Mouse (Mus musculus) gastrocnemius, postnatal 25 days (tissue): ENCODE measurements at regions not wholly inside any gene's neighbourhood (a gene's known extent, or its start where the extent isn't known, plus 50 kb on each side); places are given as distances from the start of the nearest gene placed in this dataset.

Source experiments
- DNase-seq: peaks from one replicate; pipeline ENCODE4 v3.0.0; 2022

- no peak for DNase-seq
Observed at GRCm38 (mm10) chr13:42518686-42519085, 161.7 kb upstream of the Phactr1 start.

GRCm38 (mm10) chr13:42522553-42522952 is 157.9 kb upstream of the Phactr1 start:
- DNase-seq, result no peak

- no peak for DNase-seq
Observed at GRCm38 (mm10) chr13:42526163-42526562, 154.3 kb upstream of the Phactr1 start.

GRCm38 (mm10) chr13:42526966-42527365 is 153.5 kb upstream of the Phactr1 start:
- DNase-seq, result peak; percentile 32

GRCm38 (mm10) chr13:42528169-42528568 is 152.3 kb upstream of the Phactr1 start:
- DNase-seq, result no peak

GRCm38 (mm10) chr13:42536501-42537210 is 143.8 kb upstream of the Phactr1 start:
- peak; percentile 45 for DNase-seq

- no peak for DNase-seq
Observed at GRCm38 (mm10) chr13:42538046-42538445, 142.4 kb upstream of the Phactr1 start.

GRCm38 (mm10) chr13:42544536-42545094 is 135.8 kb upstream of the Phactr1 start:
- no peak for DNase-seq

- DNase-seq, result peak; percentile 13
Observed at GRCm38 (mm10) chr13:42546389-42546788, 134.0 kb upstream of the Phactr1 start.

- DNase-seq, result no peak
Observed at GRCm38 (mm10) chr13:42546851-42547250, 133.6 kb upstream of the Phactr1 start.

GRCm38 (mm10) chr13:42549021-42549559 is 131.3 kb upstream of the Phactr1 start:
- DNase-seq, result peak; percentile 13

- no peak for DNase-seq
Observed at GRCm38 (mm10) chr13:42554961-42555360, 125.5 kb upstream of the Phactr1 start.

- no peak for DNase-seq
Observed at GRCm38 (mm10) chr13:42558526-42558925, 121.9 kb upstream of the Phactr1 start.

- no peak for DNase-seq
Observed at GRCm38 (mm10) chr13:42561446-42561845, 119.0 kb upstream of the Phactr1 start.

- no peak for DNase-seq
Observed at GRCm38 (mm10) chr13:42565291-42566058, 114.9 kb upstream of the Phactr1 start.

- no peak for DNase-seq
Observed at GRCm38 (mm10) chr13:42570600-42571348, 109.6 kb upstream of the Phactr1 start.

GRCm38 (mm10) chr13:42574189-42574588 is 106.2 kb upstream of the Phactr1 start:
- DNase-seq, result no peak

- DNase-seq, result peak; percentile 42
Observed at GRCm38 (mm10) chr13:42575725-42576426, 104.5 kb upstream of the Phactr1 start.

GRCm38 (mm10) chr13:42579471-42579870 is 101.0 kb upstream of the Phactr1 start:
- DNase-seq, result no peak

GRCm38 (mm10) chr13:42589136-42589535 is 91.3 kb upstream of the Phactr1 start:
- DNase-seq, result no peak

- DNase-seq, result no peak
Observed at GRCm38 (mm10) chr13:42589607-42590006, 90.8 kb upstream of the Phactr1 start.

GRCm38 (mm10) chr13:42590415-42590814 is 90.0 kb upstream of the Phactr1 start:
- no peak for DNase-seq
